In the genomic region with DNA sequence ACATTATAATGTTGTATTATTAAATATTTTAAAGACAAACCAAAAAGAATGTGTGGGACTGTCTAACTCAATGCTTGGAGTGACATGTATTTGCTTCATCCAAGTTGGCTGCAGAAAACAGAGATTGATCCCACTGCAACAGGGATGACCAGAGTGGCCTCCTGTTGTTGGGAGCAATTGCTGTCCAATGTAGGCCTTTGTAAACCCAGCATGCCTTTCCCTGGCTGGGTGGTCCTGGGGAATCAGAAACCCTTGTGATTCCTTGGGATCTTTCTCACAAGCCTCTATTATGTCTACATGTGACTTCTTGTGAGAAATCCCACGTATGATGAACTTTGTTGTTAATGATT, we compare ENCODE assay signal across 24 mouse cellular contexts.
"Had no signal": no experiment of that assay in that cellular context is flagged by ENCODE, and none has a peak within 500 bp of the region (broad histone marks: within the 10 kb centered on the region; RNA-seq: fewer than 3 reads in every experiment).

No protein-coding gene starts in this region.

- H3K27me3 ChIP-seq: limb, embryonic 13.5 days; liver, embryonic 12.5 days; liver, embryonic 15.5 days; lung, embryonic 15.5 days; megakaryocyte, embryonic 14.5 days; neural tube, embryonic 13.5 days had no signal

- H3K4me3 ChIP-seq: layer of hippocampus, adult 2 months; limb, embryonic 10.5 days; limb, embryonic 13.5 days; liver, embryonic 12.5 days; liver, embryonic 15.5 days; lung, embryonic 15.5 days; megakaryocyte, embryonic 14.5 days; neural tube, embryonic 13.5 days had no signal

- H3K4me1 ChIP-seq: limb, embryonic 13.5 days; liver, embryonic 12.5 days; liver, embryonic 15.5 days; lung, embryonic 15.5 days; megakaryocyte, embryonic 14.5 days had no signal

- H3K9me3 ChIP-seq: limb, embryonic 10.5 days; limb, embryonic 13.5 days; liver, embryonic 12.5 days; liver, embryonic 15.5 days; lung, embryonic 15.5 days; megakaryocyte, embryonic 14.5 days; neural tube, embryonic 13.5 days had no signal

- H3K27ac ChIP-seq: kidney, postnatal 0 days; layer of hippocampus, adult 2 months; limb, embryonic 10.5 days; limb, embryonic 13.5 days; liver, embryonic 12.5 days; liver, embryonic 15.5 days; lung, embryonic 15.5 days; neural tube, embryonic 13.5 days; stomach, postnatal 0 days had no signal

- DNase-seq: kidney, adult 18-20 months; kidney, postnatal 25 days; layer of hippocampus, adult 9-11 months; liver; lung, adult 18-20 months; lung, postnatal 10 days; lung, postnatal 36 days; right cerebral cortex, adult 18-20 months; right cerebral cortex, postnatal 14 days; right cerebral cortex, postnatal 4 days; thymus, adult 2 months; thymus, postnatal 14 days; thymus, postnatal 4 days had no signal

- H3K9ac ChIP-seq: limb, embryonic 13.5 days; liver, embryonic 12.5 days; liver, embryonic 15.5 days; lung, embryonic 15.5 days; neural tube, embryonic 13.5 days had no signal

- H3K4me2 ChIP-seq: limb, embryonic 13.5 days; liver, embryonic 12.5 days; liver, embryonic 15.5 days; lung, embryonic 15.5 days; neural tube, embryonic 13.5 days had no signal

- ATAC-seq: intestine, embryonic 16.5 days; liver, embryonic 12.5 days had no signal

- H3K36me3 ChIP-seq: limb, embryonic 10.5 days; limb, embryonic 13.5 days; liver, embryonic 12.5 days; liver, embryonic 15.5 days; lung, embryonic 15.5 days; neural tube, embryonic 13.5 days had no signal
